Mouse (Mus musculus) right cerebral cortex, adult 18-20 months (tissue): ENCODE measurements around the gene Gm15114.
"Not testable (repeated sequence)": the region's sequence is repeated elsewhere in the genome, so short reads cannot be mapped to it uniquely, and the experiment has no call there.

Source experiments
- DNase-seq: peaks from one replicate; pipeline ENCODE4 v3.0.0; 2022; ENCODE audit warnings: mixed read lengths

Gm15114 gene

GRCm38 (mm10) chrX:148488649-148489048 is at the start of gene Gm15114:
Gene Gm15114, plus strand, starts transcription at chrX:148488949.
- not testable (repeated sequence) for DNase-seq
